In the genomic region with DNA sequence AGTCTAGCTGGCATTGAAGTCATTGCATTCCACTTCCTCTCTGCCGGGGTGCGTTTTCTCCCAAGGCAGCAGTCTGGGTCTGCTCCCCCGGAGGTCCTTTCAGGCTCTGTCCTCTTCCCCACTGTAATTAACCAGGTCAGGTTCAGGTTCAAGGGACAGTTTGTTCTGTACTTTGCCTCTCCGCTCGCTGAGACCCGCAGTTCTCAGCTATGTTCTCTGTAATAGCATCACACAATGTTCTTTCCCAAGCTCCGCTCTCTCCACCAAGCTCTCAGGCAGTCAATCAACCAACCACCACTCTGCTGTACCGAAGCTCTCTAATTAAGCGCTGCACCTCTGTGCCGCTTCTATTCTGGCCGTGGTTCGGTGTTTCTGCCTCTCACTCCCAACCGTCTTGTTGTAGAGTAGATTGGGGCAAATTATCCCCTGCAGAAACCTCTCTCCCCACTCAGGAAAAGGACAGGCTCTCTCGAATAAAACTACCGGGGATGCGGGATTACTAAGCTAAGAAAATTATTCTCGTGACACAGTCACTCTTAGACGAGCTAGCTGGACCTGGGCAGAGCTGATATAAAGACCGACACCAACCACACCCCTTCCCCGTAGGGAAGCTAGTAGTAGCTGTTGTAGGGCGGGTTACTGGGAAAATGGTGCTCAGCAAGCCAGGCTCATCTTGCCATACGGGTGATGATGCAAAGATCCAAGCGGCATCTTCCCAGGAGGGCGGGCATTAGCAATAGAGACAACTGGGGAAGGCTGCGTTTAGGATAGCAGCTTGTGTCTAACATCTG, we compare ENCODE assay signal across 19 mouse cellular contexts. TPM values are rescaled to one million over a fixed set of nuclear protein-coding genes. Genes with fewer than 3 reads are reported as not detected.
DNase-seq lines count a peak whose midpoint lies in the region; ATAC-seq lines count a peak whose summit lies in the region.
"Had no signal": no experiment of that assay in that cellular context is flagged by ENCODE, and none has a peak within 500 bp of the region (broad histone marks: within the 10 kb centered on the region; RNA-seq: fewer than 3 reads in every experiment).

No protein-coding gene starts in this region.

- H3K4me2 ChIP-seq in liver, embryonic 11.5 days = peak overlapping the region; percentile 33; the same call in 1 of the 2 replicates
- H3K4me2 ChIP-seq in intestine, embryonic 16.5 days (ENCODE audit: low read depth, low read length) = no peak overlapping the region
- H3K4me2 ChIP-seq: hindbrain, embryonic 12.5 days had no signal

- peak; percentile 51 for DNase-seq in testis, postnatal 14 days (ENCODE audit: low spot score)
- no peak for DNase-seq in testis, postnatal 10 days (ENCODE audit: low spot score)
- peak; percentile 73 to 74 for DNase-seq in kidney, adult 8-10 months
- DNase-seq in liver, embryonic 11.5 days (ENCODE audit: low spot score) = no peak
- DNase-seq in telencephalon, adult 2 months (ENCODE audit: low read depth, low spot score) = peak; percentile 17
- DNase-seq in spleen, postnatal 4 days (ENCODE audit: low spot score in 2 of 2) = no peak
- no peak for DNase-seq in left cerebral cortex, postnatal 36 days (ENCODE audit: low spot score in 2 of 2)
- DNase-seq: adrenal gland, postnatal 36 days; cerebellum, adult 18-20 months; cerebellum, postnatal 25 days; embryo, embryonic 11 days; gastrocnemius, postnatal 36 days; lung, adult 2 months; thymus, adult 2 months had no signal

- H3K36me3 ChIP-seq in liver, embryonic 11.5 days (ENCODE audit: control insufficient read depth, insufficient read depth, low read length) = no peaks in the 10 kb centered on the region
- no peaks in the 10 kb centered on the region for H3K36me3 ChIP-seq in intestine, embryonic 16.5 days (ENCODE audit: control insufficient read depth, insufficient read depth, low read length)
- H3K36me3 ChIP-seq: hindbrain, embryonic 12.5 days; midbrain, embryonic 10.5 days had no signal

- ATAC-seq in liver, embryonic 11.5 days (replicated peaks; ENCODE audit: low FRiP score) = peak; percentile 79
- ATAC-seq in intestine, embryonic 16.5 days = no peak
- ATAC-seq: forebrain, embryonic 16.5 days had no signal

- no peak overlapping the region for H3K4me3 ChIP-seq in liver, embryonic 11.5 days (ENCODE audit: low read depth, low read length)
- no peak overlapping the region for H3K4me3 ChIP-seq in intestine, embryonic 16.5 days (ENCODE audit: low read length)
- H3K4me3 ChIP-seq: hindbrain, embryonic 12.5 days; midbrain, embryonic 10.5 days had no signal

- no peaks in the 10 kb centered on the region for H3K27me3 ChIP-seq in liver, embryonic 11.5 days (replicated peaks; ENCODE audit: control insufficient read depth, insufficient read depth, low read length)
- no peaks in the 10 kb centered on the region for H3K27me3 ChIP-seq in intestine, embryonic 16.5 days (replicated peaks; ENCODE audit: control insufficient read depth, insufficient read depth, low read length)
- H3K27me3 ChIP-seq: hindbrain, embryonic 12.5 days had no signal

- no peaks in the 10 kb centered on the region for H3K9me3 ChIP-seq in liver, embryonic 11.5 days (ENCODE audit: control insufficient read depth, low read length)
- no peaks in the 10 kb centered on the region for H3K9me3 ChIP-seq in intestine, embryonic 16.5 days (ENCODE audit: control insufficient read depth, low read length)
- H3K9me3 ChIP-seq: hindbrain, embryonic 12.5 days; midbrain, embryonic 10.5 days had no signal

- peaks cover 15% of the 10 kb centered on the region for H3K4me1 ChIP-seq in liver, embryonic 11.5 days (replicated peaks; ENCODE audit: control insufficient read depth, insufficient read depth, low read length)
- H3K4me1 ChIP-seq in intestine, embryonic 16.5 days (ENCODE audit: control insufficient read depth, insufficient read depth, low read length) = no peaks in the 10 kb centered on the region

- 70% methylated on average over 25 of the region's 25 CpGs for WGBS in liver, embryonic 11.5 days
- 80% methylated on average over 25 of the region's 25 CpGs for WGBS in intestine, embryonic 16.5 days

- intact Hi-C loops in left cerebral cortex, postnatal 36 days (cut with DNase I) = no loop called here

- peak overlapping the region; percentile 17; the same call in 1 of the 2 replicates for H3K9ac ChIP-seq in liver, embryonic 11.5 days (ENCODE audit: low read depth, low read length)
- no peak overlapping the region for H3K9ac ChIP-seq in intestine, embryonic 16.5 days (ENCODE audit: low read depth, low read length)
- H3K9ac ChIP-seq: hindbrain, embryonic 12.5 days had no signal

- no peak overlapping the region for H3K27ac ChIP-seq in liver, embryonic 11.5 days (ENCODE audit: low read depth, low read length)
- no peak overlapping the region for H3K27ac ChIP-seq in intestine, embryonic 16.5 days (ENCODE audit: low read length)
- H3K27ac ChIP-seq: hindbrain, embryonic 12.5 days; macrophage; midbrain, embryonic 10.5 days had no signal

RNA-seq across cellular contexts. Expression of gene Cybrd1, which starts 45.3 kb away (rescaled TPM):
- polyA plus RNA-seq in liver, embryonic 11.5 days (2014; fragmentation: Nextera tagmentation; extraction: Ambion mirVana) = 0.84 and 0.91 TPM in 2 replicates
- 6.3 and 6.9 TPM in 2 replicates for polyA plus RNA-seq in intestine, embryonic 16.5 days (2015; fragmentation: Nextera tagmentation; extraction: Ambion mirVana)
- total RNA-seq in left cerebral cortex, postnatal 36 days (2021) = 1 to 10 TPM; 1.5 to 1.7 TPM

RNA-seq across cellular contexts. Expression of gene Dync1i2, which starts 48.5 kb away (rescaled TPM):
- 78.5 and 82.2 TPM in 2 replicates for polyA plus RNA-seq in liver, embryonic 11.5 days (2014; fragmentation: Nextera tagmentation; extraction: Ambion mirVana)
- 69.3 and 71.0 TPM in 2 replicates for polyA plus RNA-seq in intestine, embryonic 16.5 days (2015; fragmentation: Nextera tagmentation; extraction: Ambion mirVana)
- 100 to 1,000 TPM; 115 to 142 TPM for total RNA-seq in left cerebral cortex, postnatal 36 days (2021)

Comparison
In these comparisons a context has a peak if more than half of its experiments do, and no peak if none do; other contexts are left out.
1. DNase-seq: peak in testis, postnatal 14 days (single experiment), kidney, adult 8-10 months (2 of 2) and telencephalon, adult 2 months (single experiment); none in testis, postnatal 10 days (single experiment), liver, embryonic 11.5 days (single experiment), spleen, postnatal 4 days (0 of 2) and left cerebral cortex, postnatal 36 days (0 of 2).